Mouse (Mus musculus): ENCODE data around the gene Tssc4.
A peak's percentile ranks its signal among the peaks of the same experiment; 100 is the strongest.

GRCm38 (mm10) chr7:143044826-143045206 is 24.2 kb upstream of the Tssc4 start:
- TF ChIP-seq CTCF (IDR thresholded peaks at IDR 0.05; ENCODE audit: low read depth), result peak; percentile 49
- no peak for TF ChIP-seq EP300 (IDR thresholded peaks at IDR 0.05; ENCODE audit: low read depth)
